Mouse (Mus musculus) ES-E14 (cell line): ENCODE data around the gene Ablim1.

Experiments used
- HCFC1 ChIP-seq: IDR thresholded peaks from 2 replicates; pipeline ENCODE4 v1.6.1; 2012; ENCODE audit warnings: low read length, inconsistent platforms, borderline replicate concordance; ENCODE audit not compliant: insufficient read depth
- MAFK ChIP-seq: IDR thresholded peaks from 2 replicates; pipeline ENCODE4 v1.6.1; 2014; ENCODE audit warnings: mild to moderate bottlenecking, low read depth, low read length, inconsistent platforms; ENCODE audit not compliant: insufficient read depth
- ZC3H11A ChIP-seq: IDR thresholded peaks from 2 replicates; pipeline ENCODE4 v1.6.1; 2012; ENCODE audit warnings: low read depth, mild to moderate bottlenecking, inconsistent platforms, low read length, borderline replicate concordance
- ZNF384 ChIP-seq: IDR thresholded peaks from 2 replicates; pipeline ENCODE4 v1.6.1; 2012; ENCODE audit warnings: low read depth, low read length, inconsistent platforms

- TF ChIP-seq MAFK (no peak), ZC3H11A (no peak), ZNF384 (no peak), HCFC1 (no peak)
Measured at GRCm38 (mm10) chr19:57294356-57294755, 20.4 kb downstream of the Ablim1 start.
